In the genomic region with DNA sequence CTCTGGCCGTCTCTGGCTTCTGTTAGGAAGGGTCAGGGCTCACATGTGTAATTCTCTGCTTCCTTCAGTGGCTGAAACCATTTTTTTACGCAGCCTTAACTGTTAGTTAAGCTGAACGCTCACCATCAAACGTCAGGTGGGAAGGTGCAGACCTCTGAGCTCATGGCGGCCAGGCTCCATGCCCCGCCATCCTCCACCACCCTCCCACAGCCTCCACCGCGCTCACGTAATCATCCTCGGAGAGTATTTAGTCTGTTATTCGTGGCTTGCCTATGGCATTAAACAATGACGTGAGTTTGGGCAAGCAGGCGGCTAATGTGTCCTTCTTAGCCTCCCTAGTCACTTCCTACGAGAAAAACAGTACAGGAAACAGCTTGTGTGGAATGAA, we compare ENCODE assay signal across 8 mouse cellular contexts.
DNase-seq lines count a peak whose midpoint lies in the region; ATAC-seq and TF ChIP-seq lines count a peak whose summit lies in the region.

No protein-coding gene starts in this region.

- no peaks in the 10 kb centered on the region for H3K9me3 ChIP-seq in heart, postnatal 0 days (replicated peaks; ENCODE audit: control insufficient read depth, low read length)
- H3K9me3 ChIP-seq in limb, embryonic 12.5 days: peaks cover 12% of the 10 kb centered on the region; the same call in 1 of the 2 replicates

- DNase-seq in heart, postnatal 0 days (ENCODE audit: low spot score): no peak
- no peak for DNase-seq in heart, adult 9 months (ENCODE audit: low spot score in 2 of 2)
- no peak for DNase-seq in testis, postnatal 10 days (ENCODE audit: low spot score)
- DNase-seq in telencephalon, adult 2 months (ENCODE audit: low read depth, low spot score): peak; percentile 12
- DNase-seq in cerebellum, postnatal 25 days: no peak
- DNase-seq in adrenal gland, adult 2 months: no peak

- H3K27ac ChIP-seq in heart, postnatal 0 days (ENCODE audit: low read depth): peak overlapping the region; percentile 77
- H3K27ac ChIP-seq in testis, adult 2 months (ENCODE audit: control insufficient read depth, insufficient read depth, low read depth, low read length): no peak overlapping the region; the same call in 1 of the 2 replicates
- peak overlapping the region; percentile 53; the same call in 1 of the 2 replicates for H3K27ac ChIP-seq in limb, embryonic 12.5 days

- no peak overlapping the region for H3K9ac ChIP-seq in heart, postnatal 0 days (replicated peaks; ENCODE audit: low read depth, low read length)
- H3K9ac ChIP-seq in limb, embryonic 12.5 days (replicated peaks): peak overlapping the region; percentile 40

- no peak for TF ChIP-seq POLR2A in testis, adult 2 months (IDR thresholded peaks at IDR 0.05; ENCODE audit: control insufficient read depth, low read depth, low read length)

- TF ChIP-seq EP300 in heart, postnatal 0 days (IDR thresholded peaks at IDR 0.05; ENCODE audit: low read depth): no peak

- no peaks in the 10 kb centered on the region for H3K27me3 ChIP-seq in heart, postnatal 0 days (ENCODE audit: control insufficient read depth, insufficient read depth, low read length)
- no peaks in the 10 kb centered on the region for H3K27me3 ChIP-seq in testis, adult 2 months (ENCODE audit: control insufficient read depth, insufficient read depth, low read length)
- H3K27me3 ChIP-seq in limb, embryonic 12.5 days: peaks cover 11% of the 10 kb centered on the region; the same call in 1 of the 2 replicates

- TF ChIP-seq CTCF in heart, postnatal 0 days (IDR thresholded peaks at IDR 0.05; ENCODE audit: low read depth): no peak
- no peak for TF ChIP-seq CTCF in testis, adult 2 months (IDR thresholded peaks at IDR 0.05; ENCODE audit: control insufficient read depth, insufficient read depth, insufficient replicate concordance, low read depth, low read length)

- ATAC-seq in heart, postnatal 0 days (ENCODE audit: insufficient read depth, low read depth): peak; percentile 0; the same call in 1 of the 2 replicates
- ATAC-seq in limb, embryonic 12.5 days (ENCODE audit: insufficient number of reproducible peaks, insufficient read depth, low FRiP score, low TSS enrichment, low read depth): no peak

- 26% methylated on average over 14 of the region's 14 CpGs for WGBS in heart, postnatal 0 days
- 49% methylated on average over 14 of the region's 14 CpGs for WGBS in limb, embryonic 12.5 days

- H3K4me1 ChIP-seq in heart, postnatal 0 days (ENCODE audit: control insufficient read depth, insufficient read depth): peaks cover 26% of the 10 kb centered on the region
- peaks cover 21% of the 10 kb centered on the region for H3K4me1 ChIP-seq in testis, adult 2 months (ENCODE audit: control insufficient read depth, insufficient read depth, low read length)
- peaks cover 57% of the 10 kb centered on the region for H3K4me1 ChIP-seq in limb, embryonic 12.5 days (replicated peaks)

- peak overlapping the region; percentile 26 for H3K4me3 ChIP-seq in heart, postnatal 0 days (ENCODE audit: low read depth, low read length)
- peak overlapping the region; percentile 83 for H3K4me3 ChIP-seq in testis, adult 2 months (ENCODE audit: control insufficient read depth, low read depth, low read length)
- 0 out of 2 replicates have a peak overlapping the region, but pooled peaks have one; percentile 0 for H3K4me3 ChIP-seq in limb, embryonic 12.5 days (replicated peaks)

- peak overlapping the region; percentile 57 for H3K4me2 ChIP-seq in heart, postnatal 0 days (ENCODE audit: low read depth, low read length)
- H3K4me2 ChIP-seq in limb, embryonic 12.5 days: peak overlapping the region; percentile 40

- no peaks in the 10 kb centered on the region for H3K36me3 ChIP-seq in heart, postnatal 0 days (replicated peaks; ENCODE audit: control insufficient read depth, insufficient read depth, low read length)
- no peaks in the 10 kb centered on the region for H3K36me3 ChIP-seq in testis, adult 2 months (ENCODE audit: control insufficient read depth, insufficient read depth, low read length)
- H3K36me3 ChIP-seq in limb, embryonic 12.5 days: peaks cover 4% of the 10 kb centered on the region

Comparison
In these comparisons a context has a peak if more than half of its experiments do, and no peak if none do; other contexts are left out.
1. H3K4me3 ChIP-seq: peak in every context shown above with its lines; median percentile 83 in testis, adult 2 months; 26 in heart, postnatal 0 days; 0 in limb, embryonic 12.5 days.